In the genomic region with DNA sequence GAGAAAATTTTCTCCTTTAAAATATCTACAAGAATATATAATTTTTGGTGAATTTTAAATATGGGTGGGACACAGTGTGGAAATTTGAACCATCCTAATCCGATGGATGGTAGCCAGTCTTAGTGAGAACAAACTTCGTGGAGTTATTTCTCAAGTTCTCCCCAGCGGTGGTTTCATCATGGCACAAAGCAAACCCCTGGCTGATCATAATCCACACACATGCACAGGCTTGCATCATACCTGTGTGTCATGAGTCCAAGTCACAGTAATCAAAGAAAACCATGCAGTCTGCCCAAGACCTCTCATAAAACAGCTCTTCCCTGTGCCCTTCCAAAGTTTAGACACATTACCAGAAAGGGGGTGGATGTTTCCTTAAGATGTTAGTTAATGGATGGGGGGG, we compare ENCODE assay signal across 27 mouse cellular contexts. TPM values are rescaled to one million over a fixed set of nuclear protein-coding genes. Genes with fewer than 3 reads are reported as not detected.
"Had no signal": no experiment of that assay in that cellular context is flagged by ENCODE, and none has a peak within 500 bp of the region (broad histone marks: within the 10 kb centered on the region; RNA-seq: fewer than 3 reads in every experiment).

No protein-coding gene starts in this region.

- H3K4me1 ChIP-seq: heart, embryonic 15.5 days; kidney, embryonic 15.5 days had no signal

- H3K4me2 ChIP-seq: heart, embryonic 11.5 days; heart, embryonic 13.5 days; heart, embryonic 15.5 days; hindbrain, embryonic 13.5 days; hindbrain, embryonic 15.5 days; kidney, embryonic 15.5 days; limb, embryonic 13.5 days; limb, embryonic 15.5 days had no signal

- H3K9me3 ChIP-seq: heart, embryonic 13.5 days; heart, embryonic 15.5 days; hindbrain, embryonic 13.5 days; hindbrain, embryonic 15.5 days; kidney, embryonic 15.5 days; limb, embryonic 13.5 days; limb, embryonic 15.5 days had no signal

- ATAC-seq: hindbrain, postnatal 0 days; intestine, embryonic 16.5 days had no signal

- H3K9ac ChIP-seq: heart, embryonic 13.5 days; heart, embryonic 15.5 days; hindbrain, embryonic 13.5 days; hindbrain, embryonic 15.5 days; kidney, embryonic 15.5 days; limb, embryonic 13.5 days; limb, embryonic 15.5 days had no signal

- H3K4me3 ChIP-seq: gastrocnemius, adult 2 months; heart, adult 2 months; heart, embryonic 13.5 days; heart, embryonic 15.5 days; hindbrain, embryonic 13.5 days; hindbrain, embryonic 15.5 days; kidney, embryonic 15.5 days; limb, embryonic 13.5 days; limb, embryonic 15.5 days had no signal

- DNase-seq: gastrocnemius, adult 2 months; gastrocnemius, postnatal 10 days; gastrocnemius, postnatal 25 days; heart, adult 11 months; heart, adult 2 months; heart, postnatal 14 days; heart, postnatal 36 days; kidney, adult 11 months; kidney, adult 2 months; kidney, adult 9 months; kidney, postnatal 14 days; kidney, postnatal 36 days; layer of hippocampus, adult 9-11 months; layer of hippocampus, postnatal 36 days; left cerebral cortex, postnatal 4 days had no signal

- H3K27ac ChIP-seq: gastrocnemius, adult 2 months; heart, adult 2 months; heart, embryonic 13.5 days; heart, embryonic 15.5 days; hindbrain, embryonic 13.5 days; hindbrain, embryonic 15.5 days; hindbrain, postnatal 0 days; kidney, embryonic 15.5 days; kidney, postnatal 0 days; limb, embryonic 13.5 days; limb, embryonic 15.5 days had no signal

- H3K27me3 ChIP-seq: heart, embryonic 13.5 days; heart, embryonic 15.5 days; hindbrain, embryonic 13.5 days; hindbrain, embryonic 15.5 days; kidney, embryonic 15.5 days; limb, embryonic 13.5 days; limb, embryonic 15.5 days had no signal

- H3K36me3 ChIP-seq: heart, embryonic 13.5 days; heart, embryonic 15.5 days; hindbrain, embryonic 13.5 days; hindbrain, embryonic 15.5 days; kidney, embryonic 15.5 days; limb, embryonic 13.5 days; limb, embryonic 15.5 days had no signal

RNA-seq across cellular contexts. Expression of gene Prss35, which starts 13.6 kb away (rescaled TPM):
- total RNA-seq: hematopoietic stem cell, adult 5-6 weeks had no signal
